Mouse (Mus musculus) forebrain, embryonic 16.5 days (tissue): ENCODE measurements around the gene Smim17. TPM values are rescaled to one million over a fixed set of nuclear protein-coding genes. Genes with fewer than 3 reads are reported as not detected.
"Not testable (repeated sequence)": the region's sequence is repeated elsewhere in the genome, so short reads cannot be mapped to it uniquely, and the experiment has no call there.

Source experiments
- ATAC-seq: fragments of 200-750 bp; cut with Nextera tagmentation; 2 replicates; pipeline ENCODE4 v1.8.0; 2017; ENCODE audit warnings: mild to moderate bottlenecking, moderate library complexity
- H3K27ac ChIP-seq: fragments of 300-500 bp; sonication (generic); 2 replicates; pipeline ENCODE4 v1.5.1; 2014; ENCODE audit warnings: low read length, control low read depth
- H3K27me3 ChIP-seq: fragments of 300-500 bp; sonication (generic); replicated peaks from 2 replicates; pipeline ENCODE4 v1.6.1; 2014; ENCODE audit warnings: low read length; ENCODE audit not compliant: control insufficient read depth, insufficient read depth
- H3K36me3 ChIP-seq: fragments of 300-500 bp; sonication (generic); 2 replicates; pipeline ENCODE4 v1.6.1; 2014; ENCODE audit not compliant: control insufficient read depth, insufficient read depth
- H3K4me1 ChIP-seq: fragments of 300-500 bp; sonication (generic); replicated peaks from 2 replicates; pipeline ENCODE4 v1.6.1; 2014; ENCODE audit warnings: low read length; ENCODE audit not compliant: control insufficient read depth, insufficient read depth
- H3K4me2 ChIP-seq: fragments of 300-500 bp; sonication (generic); 2 replicates; pipeline ENCODE4 v1.6.1; 2014; ENCODE audit warnings: mild to moderate bottlenecking, low read length, control low read depth
- H3K4me3 ChIP-seq: fragments of 300-500 bp; sonication (generic); replicated peaks from 2 replicates; pipeline ENCODE4 v1.5.1; 2014; ENCODE audit warnings: mild to moderate bottlenecking, low read length, control low read depth
- H3K9ac ChIP-seq: fragments of 300-500 bp; sonication (generic); replicated peaks from 2 replicates; pipeline ENCODE4 v1.6.1; 2014; ENCODE audit warnings: low read depth, low read length, control low read depth
- H3K9me3 ChIP-seq: fragments of 300-500 bp; sonication (generic); 2 replicates; pipeline ENCODE4 v1.6.1; 2016; ENCODE audit warnings: low read length; ENCODE audit not compliant: control insufficient read depth
- WGBS: fragments of 180-500 bp; shearing (Covaris S2); extraction: QIAGEN DNeasy Blood & Tissue Kit; methylation state at CpG from one replicate; pipeline ENCODE4 v1.1.7; 2014; 5-methylcytosine and 5-hydroxymethylcytosine counted together
- polyA plus RNA-seq: library from polyadenylated mRNA; unstranded; fragments of >200 nt; fragmentation: Nextera tagmentation; extraction: Ambion mirVana; gene quantifications from 2 replicates; pipeline ENCODE4 v1.2.1, GENCODE M21; 2015

Gene Smim17
- polyA plus RNA-seq, 1 experiment from 2014 or later = 6.0 TPM

DNA sequence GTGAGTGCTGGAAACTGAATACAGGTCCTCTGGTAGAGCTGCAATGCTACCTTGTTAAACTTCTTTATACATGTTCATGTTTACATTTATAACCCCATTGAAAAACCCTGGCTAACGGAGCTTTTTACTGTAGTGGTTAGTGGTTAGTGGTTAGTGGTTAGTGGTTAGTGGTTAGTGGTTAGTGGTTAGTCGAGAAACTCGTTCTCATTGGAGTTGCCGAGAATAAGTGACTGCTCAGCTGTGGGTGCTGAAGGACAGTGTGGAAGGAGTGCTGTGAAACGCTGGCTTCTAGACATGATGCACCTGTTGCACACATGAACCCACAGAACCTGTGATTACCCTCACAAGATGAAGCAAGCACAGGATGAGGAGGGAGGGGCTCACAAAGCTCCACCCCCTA lies 49.3 kb downstream of the Smim17 start:
- no peak overlapping the region for H3K9ac ChIP-seq
- no peak overlapping the region for H3K4me2 ChIP-seq
- no peaks in the 10 kb centered on the region for H3K4me1 ChIP-seq
- no peak overlapping the region for H3K4me3 ChIP-seq
- no peak overlapping the region for H3K27ac ChIP-seq
- H3K9me3 ChIP-seq = no peaks in the 10 kb centered on the region
- no peak for ATAC-seq
- H3K27me3 ChIP-seq = no peaks in the 10 kb centered on the region
- 90% methylated on average over 5 of the region's 5 CpGs for WGBS
- no peaks in the 10 kb centered on the region for H3K36me3 ChIP-seq

DNA sequence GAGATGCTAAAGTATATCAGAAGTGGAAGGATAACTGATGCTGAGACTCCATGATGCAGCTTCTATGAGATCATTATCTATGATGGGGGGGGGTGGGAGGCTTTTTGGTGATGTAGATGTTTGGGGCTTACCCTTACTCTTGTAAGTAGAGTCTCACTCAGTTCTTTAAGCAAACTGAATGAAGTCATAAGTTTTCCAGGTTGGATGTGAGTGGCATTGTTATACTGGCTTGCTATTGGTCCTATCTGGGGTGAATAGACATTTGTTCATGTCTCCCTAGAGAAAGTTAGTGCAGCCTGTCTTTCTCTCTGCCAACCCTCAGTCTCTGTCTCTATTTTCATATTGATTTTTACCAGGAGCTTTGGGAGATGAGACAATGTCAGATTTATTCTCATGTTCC lies 57.4 kb downstream of the Smim17 start, which contains the start of gene Olfr1336:
Gene Olfr1336 (plus strand): TSS at position 301 of the 400 bp plus-strand sequence.
- H3K4me3 ChIP-seq = no peak within 1 kb of the TSS
- H3K9me3 ChIP-seq = no peaks in the 10 kb centered on the region; the same call in 1 of the 2 replicates
- ATAC-seq = no peak
- no peaks in the 10 kb centered on the region for H3K27me3 ChIP-seq
- H3K27ac ChIP-seq = no peak within 1 kb of the TSS
- no peaks in the 10 kb centered on the region for H3K4me1 ChIP-seq
- H3K9ac ChIP-seq = no peak within 1 kb of the TSS
- no peak within 1 kb of the TSS for H3K4me2 ChIP-seq
- H3K36me3 ChIP-seq = no peaks in the 10 kb centered on the region

DNA sequence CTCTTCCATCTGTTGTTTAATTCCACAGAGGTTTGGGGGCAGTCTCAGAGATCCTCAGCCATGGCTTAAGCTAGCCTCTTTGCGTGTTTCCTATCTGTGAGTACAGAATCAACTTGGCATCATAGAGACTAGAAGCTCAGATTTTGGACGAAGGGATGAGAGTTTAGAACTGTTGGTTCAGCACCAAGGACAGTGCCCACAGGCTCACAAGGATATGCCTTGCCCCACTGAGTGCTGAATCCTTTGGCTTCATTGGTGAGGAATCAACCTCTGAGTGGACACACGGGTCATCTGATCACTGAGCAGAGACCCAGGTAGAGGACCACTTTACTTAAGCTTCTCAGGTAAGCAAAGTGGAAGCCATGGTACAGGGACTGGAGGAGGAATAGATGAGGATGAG lies 57.9 kb downstream of the Smim17 start:
- no peak for ATAC-seq
- Histone ChIP-seq H3K36me3 (no peaks in the 10 kb centered on the region), H3K27ac (no peak overlapping the region), H3K4me2 (no peak overlapping the region), H3K4me1 (no peaks in the 10 kb centered on the region), H3K4me3 (no peak overlapping the region), H3K9ac (no peak overlapping the region), H3K27me3 (no peaks in the 10 kb centered on the region), H3K9me3 (no peaks in the 10 kb centered on the region; the same call in 1 of the 2 replicates)
- WGBS = 55% methylated on average over 3 of the region's 3 CpGs

DNA sequence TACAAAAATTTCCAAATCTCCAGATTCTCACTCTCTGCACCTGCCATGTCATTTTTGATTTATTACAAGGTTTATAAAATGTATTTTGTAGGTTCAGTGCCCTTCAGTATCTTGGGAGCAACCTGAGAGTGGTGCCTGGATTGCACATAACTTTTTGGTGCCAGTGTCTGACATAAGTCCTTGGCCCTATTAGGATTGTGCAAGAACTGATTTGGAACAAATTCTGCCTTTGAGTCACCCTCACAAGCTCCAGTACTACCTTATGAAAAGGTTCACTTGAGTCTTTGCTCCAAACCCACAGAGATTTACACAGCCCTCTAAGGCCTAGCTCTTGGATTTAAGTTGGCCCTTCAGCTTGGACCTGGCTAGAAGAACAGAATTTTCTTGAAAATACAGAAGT lies 68.4 kb downstream of the Smim17 start, which contains the start of gene Olfr1346:
Gene Olfr1346 (plus strand): TSS at position 151 of the 400 bp plus-strand sequence.
- Histone ChIP-seq H3K27me3 (no peaks in the 10 kb centered on the region), H3K36me3 (no peaks in the 10 kb centered on the region), H3K9me3 (no peaks in the 10 kb centered on the region; the same call in 1 of the 2 replicates), H3K4me3 (no peak within 1 kb of the TSS), H3K4me2 (no peak within 1 kb of the TSS), H3K4me1 (no peaks in the 10 kb centered on the region), H3K27ac (no peak within 1 kb of the TSS), H3K9ac (no peak within 1 kb of the TSS)
- no peak for ATAC-seq

GRCm38 (mm10) chr7:6477633-6478032 lies 79.1 kb downstream of the Smim17 start:
- H3K9ac ChIP-seq, H3K27me3 ChIP-seq, H3K4me1 ChIP-seq, ATAC-seq, H3K9me3 ChIP-seq, H3K4me2 ChIP-seq, H3K4me3 ChIP-seq, H3K36me3 ChIP-seq, H3K27ac ChIP-seq: not testable (repeated sequence)
- 90% methylated on average over 2 of the region's 2 CpGs for WGBS

Other genes starting within 250 kb of the Smim17 start
- 16.9 and 21.3 TPM in 2 replicates for gene Zfp787, start 242.7 kb upstream of the Smim17 start, polyA plus RNA-seq
- gene Zfp444, start 226.5 kb upstream of the Smim17 start, polyA plus RNA-seq = 99.6 and 101 TPM in 2 replicates
- gene Galp, start 201.6 kb upstream of the Smim17 start, polyA plus RNA-seq = not detected in 2 replicates
- not detected in 2 replicates for gene Zscan5b, start 176.4 kb upstream of the Smim17 start, polyA plus RNA-seq
- not detected in 2 replicates for gene Epp13, start 146.0 kb upstream of the Smim17 start, polyA plus RNA-seq
- gene Zfp667, start 112.1 kb upstream of the Smim17 start, polyA plus RNA-seq = 13.0 and 17.1 TPM in 2 replicates
- gene Zfp583, start 67.4 kb upstream of the Smim17 start, polyA plus RNA-seq = 14.5 and 15.8 TPM in 2 replicates
- gene Gm3854, start 55.0 kb upstream of the Smim17 start, polyA plus RNA-seq = 5.2 and 5.8 TPM in 2 replicates
- gene Zfp78, start 35.4 kb upstream of the Smim17 start, polyA plus RNA-seq = 5.8 and 6.8 TPM in 2 replicates
- gene Zfp28, start 15.4 kb upstream of the Smim17 start, polyA plus RNA-seq = 21.3 and 23.8 TPM in 2 replicates
- not detected in 2 replicates for gene Gm20715, start 11.6 kb downstream of the Smim17 start, polyA plus RNA-seq
- 0.22 and 0.24 TPM in 2 replicates for gene Olfr1344, start 40.0 kb downstream of the Smim17 start, polyA plus RNA-seq
- 0.03 TPM in 1 of 2 replicates, not detected in the other for gene Olfr1336, start 57.5 kb downstream of the Smim17 start, polyA plus RNA-seq
- gene Olfr1346, start 68.4 kb downstream of the Smim17 start, polyA plus RNA-seq = not detected in 2 replicates
- not detected in 2 replicates for gene Olfr5, start 88.2 kb downstream of the Smim17 start, polyA plus RNA-seq
- gene Olfr1347, start 101.0 kb downstream of the Smim17 start, polyA plus RNA-seq = not detected in 2 replicates
- not detected in 2 replicates for gene Olfr1348, start 110.0 kb downstream of the Smim17 start, polyA plus RNA-seq
- not detected in 2 replicates for gene Olfr1349, start 124.2 kb downstream of the Smim17 start, polyA plus RNA-seq
- gene Olfr1350, start 166.1 kb downstream of the Smim17 start, polyA plus RNA-seq = not detected in 2 replicates